Mouse (Mus musculus) cortical plate, adult 2 months (tissue): ENCODE data around the gene Suz12. TPM values are rescaled to one million over a fixed set of nuclear protein-coding genes. Genes with fewer than 3 reads are reported as not detected.
A peak's percentile ranks its signal among the peaks of the same experiment; 100 is the strongest.
"Not testable (repeated sequence)": the region's sequence is repeated elsewhere in the genome, so short reads cannot be mapped to it uniquely, and the experiment has no call there.

Experiments used
- H3K27ac ChIP-seq: fragments of 200-500 bp; 2 replicates; pipeline ENCODE4 v1.5.1; 2012; ENCODE audit warnings: low read length, control low read depth, inconsistent platforms; ENCODE audit not compliant: insufficient read depth
- H3K4me1 ChIP-seq: fragments of 200-500 bp; 2 replicates; pipeline ENCODE4 v1.6.1; 2011; ENCODE audit warnings: low read length; ENCODE audit not compliant: control insufficient read depth, insufficient read depth
- H3K4me3 ChIP-seq: fragments of 200-500 bp; 2 replicates; pipeline ENCODE4 v1.5.1; 2011; ENCODE audit warnings: mild to moderate bottlenecking, low read length, control low read depth; ENCODE audit not compliant: insufficient read depth
- CTCF ChIP-seq: fragments of 200-500 bp; IDR thresholded peaks from 2 replicates; pipeline ENCODE4 v1.5.1; 2011; ENCODE audit warnings: mild to moderate bottlenecking, control low read depth, low read length; ENCODE audit not compliant: insufficient read depth; ENCODE audit errors: extremely low read depth
- POLR2A ChIP-seq: fragments of 200-500 bp; IDR thresholded peaks from 2 replicates; pipeline ENCODE4 v1.6.1; 2011; ENCODE audit warnings: mild to moderate bottlenecking, low read length, control low read depth; ENCODE audit not compliant: insufficient read depth; ENCODE audit errors: extremely low read depth
- polyA plus RNA-seq: library from polyadenylated mRNA; depleted of rRNA; stranded (reverse); fragments of >200 nt; gene quantifications from 2 replicates; pipeline ENCODE4 v1.2.3, GENCODE M21; 2012

The Suz12 gene
- polyA plus RNA-seq, 1 experiment: 16.6 TPM

- no peak for TF ChIP-seq POLR2A
- TF ChIP-seq CTCF: no peak
- Histone ChIP-seq H3K4me3 (no peak overlapping the region), H3K27ac (no peak overlapping the region)
These were observed 27.0 kb upstream of the Suz12 start for GRCm38 (mm10) chr11:79965896-79966295.

GRCm38 (mm10) chr11:79967752-79968151 lies 25.2 kb upstream of the Suz12 start:
- no peak overlapping the region for H3K27ac ChIP-seq
- no peak overlapping the region for H3K4me3 ChIP-seq
- TF ChIP-seq CTCF (no peak), POLR2A (no peak)
- H3K4me1 ChIP-seq: no peaks in the 10 kb centered on the region

More at GRCm38 (mm10) chr11:79965896-79966295, 27.0 kb upstream of the Suz12 start:
- peaks cover 2% of the 10 kb centered on the region for H3K4me1 ChIP-seq

DNA sequence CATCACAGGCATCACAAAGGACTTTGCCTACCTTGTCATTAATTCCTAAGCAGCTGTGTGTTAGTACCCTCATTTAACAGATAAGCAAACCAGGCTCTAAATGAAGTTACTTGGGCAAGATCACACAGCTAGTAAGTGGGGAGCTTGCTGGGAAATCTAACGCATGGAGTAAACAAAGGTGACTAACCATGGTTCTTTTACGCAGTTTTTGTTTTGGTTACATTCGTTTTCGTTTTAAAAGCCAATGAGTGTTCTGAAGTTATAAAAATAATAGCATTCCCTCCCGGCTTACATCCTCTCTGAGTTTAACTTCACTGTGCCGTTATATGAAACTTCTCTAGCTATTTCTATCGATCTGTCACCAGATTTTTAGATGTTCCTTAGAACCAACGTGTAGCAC lies 19.8 kb upstream of the Suz12 start:
- H3K27ac ChIP-seq: no peak overlapping the region

GRCm38 (mm10) chr11:79973626-79974476 lies 19.1 kb upstream of the Suz12 start:
- Histone ChIP-seq H3K4me3 (peak overlapping the region; percentile 48), H3K27ac (no peak overlapping the region), H3K4me1 (no peaks in the 10 kb centered on the region)
- TF ChIP-seq CTCF (no peak), POLR2A (no peak)

More for the DNA sequence above, 19.8 kb upstream of the Suz12 start:
- no peak for TF ChIP-seq CTCF
- TF ChIP-seq POLR2A: no peak
- Histone ChIP-seq H3K4me1 (no peaks in the 10 kb centered on the region), H3K4me3 (peak overlapping the region; percentile 48; the same call in 1 of the 2 replicates)

GRCm38 (mm10) chr11:79975377-79975776 lies 17.5 kb upstream of the Suz12 start:
- TF ChIP-seq POLR2A (no peak), CTCF (no peak)
- H3K4me3 ChIP-seq: no peak overlapping the region
- H3K27ac ChIP-seq: no peak overlapping the region
- H3K4me1 ChIP-seq: no peaks in the 10 kb centered on the region

- H3K4me1 ChIP-seq: no peaks in the 10 kb centered on the region
- no peak overlapping the region for H3K4me3 ChIP-seq
- TF ChIP-seq CTCF: no peak
- TF ChIP-seq POLR2A: no peak
- no peak overlapping the region for H3K27ac ChIP-seq
These were observed 16.7 kb upstream of the Suz12 start for GRCm38 (mm10) chr11:79976222-79976621.

DNA sequence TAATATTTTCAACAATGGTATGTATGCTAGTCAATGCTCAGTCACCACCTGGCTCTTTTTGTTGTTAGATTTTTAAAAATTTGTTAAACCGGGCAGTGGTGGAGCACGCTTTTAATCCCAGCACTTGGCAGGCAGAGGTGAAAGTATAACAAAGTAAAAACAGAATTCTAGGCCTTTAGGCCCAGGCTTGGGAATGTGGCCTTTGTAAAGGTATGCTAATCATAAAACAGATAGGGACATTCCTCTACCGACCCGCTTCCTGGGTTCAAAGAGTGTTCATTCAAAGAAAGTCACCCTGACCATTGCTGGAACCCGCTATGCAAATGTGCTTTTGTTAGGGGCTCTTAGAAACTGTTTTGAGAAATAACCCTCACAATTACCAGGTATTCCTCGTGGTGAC lies 16.3 kb upstream of the Suz12 start:
- not testable (repeated sequence) for H3K4me3 ChIP-seq, H3K27ac ChIP-seq, H3K4me1 ChIP-seq

DNA sequence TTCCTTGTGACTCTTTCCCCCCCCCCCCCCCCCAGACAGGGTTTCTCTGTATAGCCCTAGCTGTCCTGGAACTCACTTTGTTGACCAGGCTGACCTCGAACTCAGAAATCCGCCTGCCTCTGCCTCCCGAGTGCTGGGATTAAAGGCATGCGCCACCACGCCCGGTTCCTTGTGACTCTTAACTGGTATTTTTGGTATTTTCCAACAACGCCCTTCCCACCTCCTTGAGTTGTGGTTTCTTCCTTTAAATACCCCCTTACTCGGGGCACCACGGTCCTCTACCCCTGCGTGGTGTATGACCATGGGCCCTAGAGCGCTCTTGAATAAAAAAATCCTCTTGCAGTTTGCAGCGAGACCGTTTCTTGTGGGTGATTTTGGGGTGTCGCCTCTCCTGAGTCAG lies 15.8 kb upstream of the Suz12 start:
- H3K27ac ChIP-seq, H3K4me3 ChIP-seq, H3K4me1 ChIP-seq: not testable (repeated sequence)

DNA sequence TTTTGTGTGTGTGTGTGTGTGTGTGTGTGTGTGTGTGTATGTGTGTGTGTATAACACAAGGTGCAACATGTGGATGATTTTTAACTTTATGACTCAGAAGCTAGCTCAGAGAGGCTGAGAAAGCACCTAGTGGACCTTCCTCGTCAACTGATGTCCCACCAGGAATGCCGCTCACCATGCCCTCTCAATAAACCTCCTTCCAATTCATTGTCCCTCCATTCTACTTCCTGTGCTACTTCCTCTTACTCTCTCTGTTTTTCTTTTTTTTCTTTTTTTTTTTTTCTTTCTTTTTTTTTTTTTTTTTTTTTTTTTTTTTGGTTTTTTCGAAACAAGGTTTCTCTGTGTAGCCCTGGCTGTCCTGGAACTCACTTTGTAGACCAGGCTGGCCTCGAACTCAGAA lies 15.2 kb upstream of the Suz12 start:
- H3K4me1 ChIP-seq, H3K27ac ChIP-seq: not testable (repeated sequence)

GRCm38 (mm10) chr11:79986886-79987285 lies 6.0 kb upstream of the Suz12 start:
- no peak overlapping the region for H3K4me3 ChIP-seq
- TF ChIP-seq POLR2A (no peak), CTCF (no peak)
- H3K27ac ChIP-seq: no peak overlapping the region
- no peaks in the 10 kb centered on the region for H3K4me1 ChIP-seq

More for the DNA sequence above, 15.2 kb upstream of the Suz12 start:
- H3K4me3 ChIP-seq: not testable (repeated sequence)

DNA sequence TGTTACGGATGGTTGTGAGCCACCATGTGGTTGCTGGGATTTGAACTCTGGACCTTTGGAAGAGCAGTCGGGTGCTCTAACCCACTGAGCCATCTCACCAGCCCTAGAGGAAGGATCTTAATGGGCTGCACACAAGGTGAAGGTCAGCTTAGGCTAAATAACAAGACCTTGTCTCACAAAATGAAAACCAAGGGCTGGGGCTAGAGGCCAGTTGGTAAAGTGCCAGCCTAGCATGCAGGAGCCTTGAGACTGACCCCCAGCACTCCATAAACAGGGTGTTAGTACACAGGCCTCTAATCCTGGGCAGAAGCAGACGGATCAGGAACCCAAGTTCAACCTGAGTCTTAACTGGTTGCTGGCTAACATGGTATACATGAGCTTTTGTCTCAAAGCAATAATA lies 5.0 kb upstream of the Suz12 start:
- TF ChIP-seq CTCF (no peak), POLR2A (no peak)

More for the DNA sequence above, 5.0 kb upstream of the Suz12 start:
- H3K4me1 ChIP-seq: no peaks in the 10 kb centered on the region
- H3K27ac ChIP-seq: no peak overlapping the region
- no peak overlapping the region for H3K4me3 ChIP-seq
